Mouse (Mus musculus) thymus, adult 2 months (tissue): ENCODE measurements around the gene Ano8. TPM values are rescaled to one million over a fixed set of nuclear protein-coding genes. Genes with fewer than 3 reads are reported as not detected.

Experiments used
- DNase-seq: peaks from one replicate; pipeline ENCODE4 v3.0.0; 2021
- H3K27ac ChIP-seq: fragments of 200-500 bp; 2 replicates; pipeline ENCODE4 v1.5.1; 2012; ENCODE audit warnings: low read length, control low read depth; ENCODE audit not compliant: control insufficient read depth, insufficient read depth
- H3K27me3 ChIP-seq: fragments of 200-500 bp; 2 replicates; pipeline ENCODE4 v1.6.1; 2012; ENCODE audit warnings: mild to moderate bottlenecking, low read length, moderate library complexity, mixed read lengths; ENCODE audit not compliant: control insufficient read depth, insufficient read depth
- H3K36me3 ChIP-seq: fragments of 200-500 bp; 2 replicates; pipeline ENCODE4 v1.6.1; 2012; ENCODE audit warnings: mild to moderate bottlenecking, low read length, moderate library complexity; ENCODE audit not compliant: control insufficient read depth, insufficient read depth
- H3K4me1 ChIP-seq: fragments of 200-500 bp; replicated peaks from 2 replicates; pipeline ENCODE4 v1.6.1; 2012; ENCODE audit warnings: low read length; ENCODE audit not compliant: control insufficient read depth, insufficient read depth
- H3K4me3 ChIP-seq: fragments of 200-500 bp; 2 replicates; pipeline ENCODE4 v1.5.1; 2012; ENCODE audit warnings: mild to moderate bottlenecking, low read length, control low read depth, moderate library complexity; ENCODE audit not compliant: control insufficient read depth, insufficient read depth
- CTCF ChIP-seq: fragments of 200-500 bp; IDR thresholded peaks from 2 replicates; pipeline ENCODE4 v1.5.1; 2012; ENCODE audit warnings: mild to moderate bottlenecking, control low read depth, low read length, moderate library complexity, borderline replicate concordance; ENCODE audit not compliant: control insufficient read depth, poor library complexity, insufficient read depth; ENCODE audit errors: extremely low read depth
- POLR2A ChIP-seq: fragments of 200-500 bp; IDR thresholded peaks from 2 replicates; pipeline ENCODE4 v1.6.1; 2012; ENCODE audit warnings: mild to moderate bottlenecking, low read length, control low read depth, moderate library complexity; ENCODE audit not compliant: control insufficient read depth, poor library complexity, insufficient read depth; ENCODE audit errors: extremely low read depth
- WGBS: fragments of 180-500 bp; shearing (Covaris S2); methylation state at CpG from one replicate; pipeline ENCODE4 v1.1.7; 2018; 5-methylcytosine and 5-hydroxymethylcytosine counted together
- polyA plus RNA-seq: library from polyadenylated mRNA; depleted of rRNA; stranded (reverse); fragments of >200 nt; gene quantifications from 2 replicates; pipeline ENCODE4 v1.2.3, GENCODE M21; 2012

Ano8 gene
- polyA plus RNA-seq, 1 experiment, result 34.8 TPM

GRCm38 (mm10) chr8:71467201-71467600, 18.6 kb downstream of the Ano8 start:
- no peak overlapping the region for H3K4me3 ChIP-seq
- H3K36me3 ChIP-seq, result peaks cover 4% of the 10 kb centered on the region
- no peak for DNase-seq
- H3K4me1 ChIP-seq, result peaks cover 30% of the 10 kb centered on the region
- no peak overlapping the region for H3K27ac ChIP-seq
- no peak for TF ChIP-seq CTCF
- no peak for TF ChIP-seq POLR2A
- 98% methylated on average over 2 of the region's 2 CpGs for WGBS
- H3K27me3 ChIP-seq, result no peaks in the 10 kb centered on the region

DNA sequence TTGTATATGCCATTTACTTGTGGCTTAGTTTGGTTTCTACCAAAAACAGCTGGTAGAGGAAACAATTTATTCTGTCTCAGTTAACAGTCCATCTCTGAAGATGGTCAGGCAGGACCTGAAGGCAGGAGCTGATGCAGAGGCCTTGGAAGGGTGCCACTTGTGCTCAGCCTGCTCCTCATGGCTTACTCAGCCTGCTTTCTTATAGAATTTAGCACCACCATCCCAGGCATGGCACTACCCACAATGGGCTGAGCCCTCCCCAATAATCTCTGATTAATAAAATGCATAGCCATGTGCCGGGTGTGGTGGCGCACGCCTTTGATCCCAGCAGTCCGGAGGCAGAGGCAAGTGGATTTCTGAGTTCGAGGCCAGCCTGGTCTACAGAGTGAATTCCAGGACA, 19.6 kb downstream of the Ano8 start:
- Histone ChIP-seq H3K36me3 (peaks cover 3% of the 10 kb centered on the region; the same call in 1 of the 2 replicates), H3K27ac (no peak overlapping the region), H3K4me1 (peaks cover 40% of the 10 kb centered on the region), H3K4me3 (no peak overlapping the region), H3K27me3 (no peaks in the 10 kb centered on the region)
- DNase-seq, result no peak
- TF ChIP-seq CTCF, result no peak
- no peak for TF ChIP-seq POLR2A
- WGBS, result 97% methylated on average over 5 of the region's 5 CpGs

- no peaks in the 10 kb centered on the region for H3K27me3 ChIP-seq
- H3K36me3 ChIP-seq, result peaks cover 7% of the 10 kb centered on the region
- H3K4me1 ChIP-seq, result peaks cover 42% of the 10 kb centered on the region
- TF ChIP-seq POLR2A (no peak), CTCF (no peak)
- DNase-seq, result no peak
- no peak overlapping the region for H3K4me3 ChIP-seq
- WGBS, result 89% methylated on average over 8 of the region's 8 CpGs
- H3K27ac ChIP-seq, result no peak overlapping the region
Measured at GRCm38 (mm10) chr8:71465733-71466132, 20.0 kb downstream of the Ano8 start.

GRCm38 (mm10) chr8:71464513-71465500, 21.0 kb downstream of the Ano8 start, which contains the start of gene Mrpl34:
Gene Mrpl34 (plus strand): TSS chr8:71464959.
- TF ChIP-seq CTCF (peak; percentile 84), POLR2A (peak; percentile 40; the same call in 1 of the 2 replicates)
- peak; percentile 98 for DNase-seq
- WGBS, result 1% methylated on average over 59 of the region's 59 CpGs
- no peaks in the 10 kb centered on the region for H3K27me3 ChIP-seq
- peak within 1 kb of the TSS; percentile 67 for H3K27ac ChIP-seq
- peaks cover 13% of the 10 kb centered on the region for H3K36me3 ChIP-seq
- H3K4me3 ChIP-seq, result peak within 1 kb of the TSS; percentile 89
- H3K4me1 ChIP-seq, result peaks cover 33% of the 10 kb centered on the region

GRCm38 (mm10) chr8:71463188-71464033, 22.4 kb downstream of the Ano8 start, which contains the start of gene Abhd8:
Gene Abhd8 (minus strand): TSS chr8:71463655.
- DNase-seq, result peak; percentile 99
- no peak for TF ChIP-seq CTCF
- peak; percentile 70 for TF ChIP-seq POLR2A
- WGBS, result under 1% methylated on average over 55 of the region's 55 CpGs
- Histone ChIP-seq H3K4me1 (peaks cover 30% of the 10 kb centered on the region), H3K27ac (peak within 1 kb of the TSS; percentile 90), H3K4me3 (peak within 1 kb of the TSS; percentile 89), H3K27me3 (no peaks in the 10 kb centered on the region), H3K36me3 (peaks cover 25% of the 10 kb centered on the region)

DNA sequence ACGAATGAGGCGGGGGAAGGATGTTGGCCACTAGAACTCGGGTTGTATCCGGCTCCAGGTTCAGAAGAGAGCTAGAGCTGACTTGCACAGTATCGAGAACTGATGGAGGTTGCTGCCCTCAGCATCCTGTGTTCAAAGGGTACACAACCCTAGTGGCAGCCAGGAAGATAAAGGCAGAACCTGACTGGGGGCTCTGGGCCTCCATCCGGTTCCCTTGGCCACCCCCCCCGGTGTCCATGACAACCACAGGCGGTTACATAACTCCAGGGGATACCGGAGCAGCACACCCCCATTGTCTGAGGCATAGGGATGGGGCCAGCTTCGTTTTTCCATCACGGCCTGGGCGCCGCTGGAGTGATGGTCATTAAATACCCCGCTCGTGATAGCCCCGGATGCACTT, 23.0 kb downstream of the Ano8 start:
- H3K27ac ChIP-seq, result peak overlapping the region; percentile 90
- peak overlapping the region; percentile 89 for H3K4me3 ChIP-seq
- WGBS, result under 1% methylated on average over 16 of the region's 16 CpGs
- H3K27me3 ChIP-seq, result no peaks in the 10 kb centered on the region
- TF ChIP-seq POLR2A (peak; percentile 22; the same call in 1 of the 2 replicates), CTCF (peak; percentile 52; the same call in 1 of the 2 replicates)
- H3K4me1 ChIP-seq, result peaks cover 30% of the 10 kb centered on the region
- peaks cover 31% of the 10 kb centered on the region for H3K36me3 ChIP-seq
- DNase-seq, result peak; percentile 84
